Mouse (Mus musculus): ENCODE results near the gene Ppp1r13l.

DNA sequence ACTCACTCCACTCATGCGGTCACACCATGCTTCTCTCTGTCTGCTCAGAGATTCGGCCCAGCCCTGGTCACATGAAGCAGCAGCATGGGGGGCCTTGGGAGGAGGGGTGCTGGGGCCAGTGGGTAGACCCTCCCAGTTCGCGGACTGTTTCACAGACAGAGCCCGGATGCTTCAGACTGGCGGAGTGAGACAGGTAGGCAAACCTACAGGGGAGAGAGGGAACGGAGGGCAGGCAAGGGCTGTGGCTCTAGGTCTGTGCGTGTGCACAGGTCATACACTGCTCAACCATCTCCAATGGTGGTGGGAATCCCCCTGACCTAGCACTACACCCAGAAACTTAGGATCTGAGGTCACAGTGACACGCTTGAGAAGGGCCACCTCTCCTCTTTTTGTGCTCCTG is 40.1 kb upstream of the Ppp1r13l start:
- TF ChIP-seq CTCF (IDR thresholded peaks at IDR 0.05; ENCODE audit: borderline replicate concordance, extremely low read depth, insufficient read depth, insufficient read length) (no peak), POLR2A (IDR thresholded peaks at IDR 0.05; ENCODE audit: borderline replicate concordance, extremely low read depth, insufficient read depth, insufficient read length, poor library complexity, severe bottlenecking) (no peak)

Measured in brain, embryonic 14.5 days (tissue).